Mouse (Mus musculus) cerebellum, adult 8-10 months (tissue): ENCODE results near the gene Olfr870.
"Not testable (repeated sequence)": the region's sequence is repeated elsewhere in the genome, so short reads cannot be mapped to it uniquely, and the experiment has no call there.

Experiments used
- DNase-seq: peaks from one replicate; pipeline ENCODE4 v3.0.0; 2022

Gene Olfr870

DNA sequence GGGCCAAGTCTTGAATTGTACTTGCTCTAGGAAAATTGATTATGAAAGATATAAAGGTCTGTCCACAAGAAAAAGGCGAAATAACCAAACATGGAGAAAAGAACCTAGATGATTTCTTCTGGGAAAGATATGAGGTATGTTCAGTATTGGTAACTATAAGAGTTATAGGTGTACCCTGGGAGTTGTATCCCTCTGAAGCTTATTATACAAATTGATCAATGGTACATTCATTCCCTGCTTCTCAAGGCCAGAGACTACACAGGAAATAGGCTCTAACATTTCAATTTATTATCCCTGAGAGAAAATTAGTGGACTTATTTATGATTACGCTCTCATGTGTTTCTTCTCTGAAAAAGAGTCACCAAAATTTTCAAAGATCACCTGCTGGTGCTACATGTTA, at the start of gene Olfr870:
TSS of gene Olfr870 (minus strand) at position 101 of the 400 bp plus-strand sequence.
- no peak for DNase-seq

- no peak for DNase-seq
Measured at GRCm38 (mm10) chr9:20211907-20212306, 38.0 kb upstream of the Olfr870 start, which contains the start of gene Olfr871. TSS of gene Olfr871 (plus strand) at chr9:20212207.

- no peak for DNase-seq
Measured at GRCm38 (mm10) chr9:20211477-20211876, 37.6 kb upstream of the Olfr870 start.

GRCm38 (mm10) chr9:20210812-20211211, 37.0 kb upstream of the Olfr870 start:
- no peak for DNase-seq

GRCm38 (mm10) chr9:20203413-20203984, 29.6 kb upstream of the Olfr870 start:
- not testable (repeated sequence) for DNase-seq

DNA sequence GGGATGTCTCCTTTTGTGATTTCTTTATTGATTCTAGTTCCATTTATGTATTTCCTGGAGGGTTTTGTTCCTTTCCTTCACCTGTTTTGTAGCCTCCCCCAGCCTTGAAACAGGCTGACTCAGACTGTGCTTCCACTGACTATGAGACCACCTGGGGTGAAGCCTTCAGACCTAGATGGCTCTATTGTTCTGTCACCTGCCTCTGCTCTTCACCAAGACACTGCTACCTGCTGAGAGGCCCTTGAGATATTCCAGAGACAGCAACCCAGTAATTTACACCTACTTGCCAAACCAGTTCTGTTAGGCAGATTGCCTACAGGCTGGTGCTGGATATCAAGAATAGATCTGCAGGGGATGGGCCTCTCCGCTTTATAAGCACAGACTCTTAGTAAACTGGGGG, 28.3 kb upstream of the Olfr870 start:
- no peak for DNase-seq

DNA sequence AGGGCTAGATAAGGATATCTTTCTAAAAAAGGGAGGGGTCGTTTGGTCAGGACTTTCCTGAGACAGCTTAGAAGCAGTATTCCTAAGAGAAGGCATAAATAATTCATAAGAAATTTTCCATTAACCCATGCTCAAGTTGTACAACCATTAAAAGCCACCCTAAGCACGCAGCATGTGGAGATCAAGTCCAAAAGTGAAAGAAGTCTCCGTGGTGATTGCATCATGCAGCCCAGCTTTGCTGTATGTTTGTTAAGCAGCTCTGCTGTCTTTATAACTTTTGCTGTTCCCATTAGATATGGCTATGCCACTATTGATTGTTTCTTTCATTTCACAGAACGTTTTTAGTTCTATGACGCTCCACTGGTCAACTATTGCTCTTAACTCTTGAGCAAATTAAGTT, 5.6 kb upstream of the Olfr870 start:
- DNase-seq = no peak

DNA sequence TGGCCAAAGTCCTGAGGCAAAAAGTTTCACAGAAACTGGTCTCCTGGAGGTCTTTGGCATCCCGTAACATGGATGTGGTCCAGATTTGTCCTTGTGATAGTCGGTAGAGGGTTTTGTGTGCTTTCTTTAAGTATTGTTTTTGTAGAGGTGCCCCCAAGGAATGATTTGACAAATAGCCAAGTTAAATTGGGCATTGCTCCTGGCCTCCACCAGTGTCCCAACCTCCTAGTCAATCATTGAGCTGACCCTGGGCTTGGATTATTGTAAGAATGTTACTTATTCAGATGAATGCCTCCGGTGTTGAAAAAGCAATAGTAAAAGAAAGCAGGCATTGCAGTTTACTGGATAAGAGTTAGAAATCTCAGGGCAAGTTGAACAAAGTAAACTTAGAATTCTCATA, 24.2 kb downstream of the Olfr870 start:
- no peak for DNase-seq

- no peak for DNase-seq
Measured at GRCm38 (mm10) chr9:20128709-20129108, 45.1 kb downstream of the Olfr870 start, which contains the start of gene Olfr869. TSS of gene Olfr869 (plus strand) at chr9:20129009.
